Mouse (Mus musculus) hindbrain, embryonic 14.5 days (tissue): ENCODE data around the gene Mettl27. TPM values are rescaled to one million over a fixed set of nuclear protein-coding genes. Genes with fewer than 3 reads are reported as not detected.

Source experiments
- ATAC-seq: fragments of 200-750 bp; cut with Nextera tagmentation; 2 replicates; pipeline ENCODE4 v1.8.0; 2017; ENCODE audit warnings: moderate number of reproducible peaks, mild to moderate bottlenecking, moderate TSS enrichment, moderate library complexity; ENCODE audit not compliant: low FRiP score
- DNase-seq: peaks from one replicate; pipeline ENCODE4 v3.0.0-alpha.2; 2015; ENCODE audit warnings: low spot score
- H3K27ac ChIP-seq: fragments of 300-500 bp; sonication (generic); 2 replicates; pipeline ENCODE4 v1.5.1; 2014; ENCODE audit warnings: mild to moderate bottlenecking, moderate library complexity
- H3K27me3 ChIP-seq: fragments of 300-500 bp; sonication (generic); 2 replicates; pipeline ENCODE4 v1.6.1; 2014; ENCODE audit warnings: mild to moderate bottlenecking, low read length, mixed read lengths; ENCODE audit not compliant: control insufficient read depth, insufficient read depth
- H3K36me3 ChIP-seq: fragments of 300-500 bp; sonication (generic); replicated peaks from 2 replicates; pipeline ENCODE4 v1.6.1; 2014; ENCODE audit not compliant: control insufficient read depth, insufficient read depth
- H3K4me1 ChIP-seq: fragments of 300-500 bp; sonication (generic); replicated peaks from 2 replicates; pipeline ENCODE4 v1.6.1; 2014; ENCODE audit warnings: antibody characterized with exemption, low read length, mixed read lengths; ENCODE audit not compliant: control insufficient read depth, insufficient read depth
- H3K4me2 ChIP-seq: fragments of 300-500 bp; sonication (generic); replicated peaks from 2 replicates; pipeline ENCODE4 v1.6.1; 2014; ENCODE audit warnings: mild to moderate bottlenecking, moderate library complexity
- H3K4me3 ChIP-seq: fragments of 300-500 bp; sonication (generic); replicated peaks from 2 replicates; pipeline ENCODE4 v1.5.1; 2014; ENCODE audit warnings: mild to moderate bottlenecking, low read length
- H3K9ac ChIP-seq: fragments of 300-500 bp; sonication (generic); 2 replicates; pipeline ENCODE4 v1.6.1; 2014
- H3K9me3 ChIP-seq: fragments of 300-500 bp; sonication (generic); 2 replicates; pipeline ENCODE4 v1.6.1; 2016; ENCODE audit warnings: low read length; ENCODE audit not compliant: control insufficient read depth
- WGBS: fragments of 180-500 bp; shearing (Covaris S2); extraction: QIAGEN DNeasy Blood & Tissue Kit; methylation state at CpG from one replicate; pipeline ENCODE4 v1.1.7; 2014; 5-methylcytosine and 5-hydroxymethylcytosine counted together
- polyA plus RNA-seq: library from polyadenylated mRNA; unstranded; fragments of >200 nt; fragmentation: Nextera tagmentation; extraction: Ambion mirVana; gene quantifications from 2 replicates; pipeline ENCODE4 v1.2.1, GENCODE M21; 2014

The Mettl27 gene
- 6.2 and 7.5 TPM in 2 replicates for polyA plus RNA-seq

- under 1% methylated on average over 39 of the region's 41 CpGs for WGBS
These were observed at the start of gene Mettl27 for GRCm38 (mm10) chr5:134932179-134932902. Gene Mettl27 (plus strand): TSS chr5:134932368.

DNA sequence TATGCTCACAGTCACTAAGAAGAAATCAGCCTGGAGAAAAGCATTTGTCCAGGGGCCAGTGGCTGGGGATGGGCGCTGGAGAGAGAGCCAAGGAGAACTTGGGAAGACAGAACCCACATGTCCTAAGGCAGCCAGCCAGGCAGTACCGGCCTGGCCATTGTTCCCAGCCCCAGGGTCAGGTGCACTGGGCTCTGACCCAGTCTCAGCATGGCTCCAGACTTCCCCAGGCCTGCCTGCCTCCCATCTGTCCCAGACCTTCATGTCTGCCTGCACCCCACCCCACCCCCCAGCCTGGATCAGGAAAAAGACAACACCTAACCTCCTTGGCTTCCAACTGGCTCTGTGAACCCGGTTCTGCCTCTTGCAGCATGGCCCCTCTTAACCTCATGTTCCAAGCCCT is 49.1 kb upstream of the Mettl27 start:
- no peaks in the 10 kb centered on the region for H3K27me3 ChIP-seq
- ATAC-seq: no peak
- H3K9ac ChIP-seq: no peak overlapping the region
- no peak overlapping the region for H3K27ac ChIP-seq
- WGBS: 65% methylated on average over 3 of the region's 3 CpGs
- H3K4me2 ChIP-seq: no peak overlapping the region
- no peaks in the 10 kb centered on the region for H3K36me3 ChIP-seq
- H3K4me3 ChIP-seq: no peak overlapping the region
- 0 out of 2 replicates have a peak, but pooled peaks cover 4% of the 10 kb centered on the region for H3K9me3 ChIP-seq
- no peaks in the 10 kb centered on the region for H3K4me1 ChIP-seq
- no peak for DNase-seq

More at GRCm38 (mm10) chr5:134932179-134932902, at the start of gene Mettl27:
- ATAC-seq (peak; percentile 95), DNase-seq (peak; percentile 87)
- no peak within 1 kb of the TSS for H3K27ac ChIP-seq
- no peaks in the 10 kb centered on the region for H3K4me1 ChIP-seq
- peak within 1 kb of the TSS; percentile 98 for H3K4me2 ChIP-seq
- H3K27me3 ChIP-seq: no peaks in the 10 kb centered on the region
- H3K9ac ChIP-seq: peak within 1 kb of the TSS; percentile 78
- H3K4me3 ChIP-seq: peak within 1 kb of the TSS; percentile 71
- H3K36me3 ChIP-seq: no peaks in the 10 kb centered on the region
- no peaks in the 10 kb centered on the region for H3K9me3 ChIP-seq

DNA sequence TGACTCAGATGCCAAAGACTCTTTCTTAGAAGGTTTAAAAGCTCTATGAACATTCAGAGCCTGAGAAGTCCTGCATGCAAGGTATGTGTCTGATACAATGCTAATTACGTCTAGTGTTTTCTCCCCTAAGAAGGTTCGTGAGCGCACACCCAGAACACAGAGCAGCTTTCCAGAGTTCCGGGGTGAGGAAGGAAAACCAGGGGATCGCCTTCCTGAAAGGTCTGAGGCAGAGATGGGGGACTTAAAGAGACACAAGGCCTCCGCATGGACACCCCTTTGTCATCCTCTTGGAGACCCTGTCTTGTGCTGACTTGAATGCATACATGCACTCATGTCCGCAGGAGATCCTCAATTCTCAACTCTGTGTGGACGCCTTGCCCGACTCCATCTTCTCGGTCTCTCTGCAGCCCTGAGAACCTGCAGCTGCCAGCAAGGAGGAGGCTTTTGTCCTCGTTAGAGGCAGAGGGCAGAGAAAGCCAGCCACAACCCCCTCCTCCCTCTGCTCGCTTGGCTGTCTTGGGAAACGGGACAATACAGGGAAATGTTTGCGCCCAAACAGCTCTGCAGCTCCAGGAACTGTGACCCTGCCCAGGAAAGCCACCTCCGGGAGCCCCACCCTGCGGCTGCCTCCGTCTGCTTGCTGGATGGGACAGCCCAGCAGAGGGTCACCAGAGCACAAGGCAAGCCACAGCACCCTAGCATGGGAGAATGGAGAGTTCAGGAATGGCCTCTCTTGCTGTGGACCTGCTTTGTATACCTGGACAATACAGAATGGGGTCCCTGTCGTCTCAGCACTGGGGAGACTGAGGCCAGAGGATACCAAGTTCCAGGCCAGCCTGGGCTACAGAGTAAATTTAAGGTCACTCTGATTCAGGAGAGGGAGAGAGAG is 44.5 kb upstream of the Mettl27 start:
- 49% methylated on average over 18 of the region's 18 CpGs for WGBS
- ATAC-seq: no peak

DNA sequence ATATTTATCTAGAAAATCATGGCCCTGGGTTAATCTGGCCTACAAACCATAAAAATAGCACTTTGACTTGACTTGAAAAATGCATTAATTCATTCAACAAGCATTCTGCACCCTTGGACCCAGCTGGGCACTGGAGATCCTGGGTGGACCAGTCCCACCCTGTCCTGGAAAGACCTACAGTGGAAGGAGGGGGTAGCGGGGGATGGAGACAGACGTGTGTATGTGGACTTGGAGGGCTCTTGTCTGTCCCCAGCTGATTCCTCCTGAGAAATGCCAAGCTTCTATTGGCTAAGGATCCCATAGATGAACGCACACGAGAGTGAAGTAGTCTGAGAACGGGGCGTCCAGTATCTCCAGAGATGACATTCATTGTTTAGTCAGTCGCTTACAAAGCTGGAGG is 43.7 kb upstream of the Mettl27 start:
- H3K4me1 ChIP-seq: no peaks in the 10 kb centered on the region
- DNase-seq (no peak), ATAC-seq (no peak)
- no peak overlapping the region for H3K4me3 ChIP-seq
- H3K27ac ChIP-seq: no peak overlapping the region
- no peaks in the 10 kb centered on the region for H3K36me3 ChIP-seq
- WGBS: 84% methylated on average over 7 of the region's 7 CpGs
- no peaks in the 10 kb centered on the region for H3K9me3 ChIP-seq
- no peaks in the 10 kb centered on the region for H3K27me3 ChIP-seq
- H3K4me2 ChIP-seq: no peak overlapping the region
- no peak overlapping the region for H3K9ac ChIP-seq

More for the DNA sequence above, 44.5 kb upstream of the Mettl27 start:
- H3K9ac ChIP-seq: no peak overlapping the region
- no peaks in the 10 kb centered on the region for H3K27me3 ChIP-seq
- no peak overlapping the region for H3K4me2 ChIP-seq
- no peak overlapping the region for H3K4me3 ChIP-seq
- no peaks in the 10 kb centered on the region for H3K4me1 ChIP-seq
- H3K27ac ChIP-seq: 0 out of 2 replicates have a peak overlapping the region, but pooled peaks have one; percentile 26
- no peaks in the 10 kb centered on the region for H3K9me3 ChIP-seq
- no peaks in the 10 kb centered on the region for H3K36me3 ChIP-seq
- no peak for DNase-seq

- 84% methylated on average over 6 of the region's 6 CpGs for WGBS
- H3K9me3 ChIP-seq: no peaks in the 10 kb centered on the region
- H3K4me2 ChIP-seq: no peak overlapping the region
- no peak overlapping the region for H3K9ac ChIP-seq
- no peak for ATAC-seq
- H3K4me1 ChIP-seq: no peaks in the 10 kb centered on the region
- no peak for DNase-seq
- H3K27me3 ChIP-seq: no peaks in the 10 kb centered on the region
- H3K4me3 ChIP-seq: no peak overlapping the region
- no peaks in the 10 kb centered on the region for H3K36me3 ChIP-seq
- no peak overlapping the region for H3K27ac ChIP-seq
These were observed 41.5 kb upstream of the Mettl27 start for GRCm38 (mm10) chr5:134890601-134891054.

- H3K27ac ChIP-seq: no peak overlapping the region
- no peaks in the 10 kb centered on the region for H3K4me1 ChIP-seq
- H3K9me3 ChIP-seq: no peaks in the 10 kb centered on the region
- ATAC-seq: no peak
- 58% methylated on average over 8 of the region's 8 CpGs for WGBS
- H3K4me3 ChIP-seq: no peak overlapping the region
- no peak for DNase-seq
- no peak overlapping the region for H3K9ac ChIP-seq
- no peaks in the 10 kb centered on the region for H3K36me3 ChIP-seq
- H3K27me3 ChIP-seq: no peaks in the 10 kb centered on the region
- no peak overlapping the region for H3K4me2 ChIP-seq
These were observed 40.6 kb upstream of the Mettl27 start for GRCm38 (mm10) chr5:134891552-134891951.

DNA sequence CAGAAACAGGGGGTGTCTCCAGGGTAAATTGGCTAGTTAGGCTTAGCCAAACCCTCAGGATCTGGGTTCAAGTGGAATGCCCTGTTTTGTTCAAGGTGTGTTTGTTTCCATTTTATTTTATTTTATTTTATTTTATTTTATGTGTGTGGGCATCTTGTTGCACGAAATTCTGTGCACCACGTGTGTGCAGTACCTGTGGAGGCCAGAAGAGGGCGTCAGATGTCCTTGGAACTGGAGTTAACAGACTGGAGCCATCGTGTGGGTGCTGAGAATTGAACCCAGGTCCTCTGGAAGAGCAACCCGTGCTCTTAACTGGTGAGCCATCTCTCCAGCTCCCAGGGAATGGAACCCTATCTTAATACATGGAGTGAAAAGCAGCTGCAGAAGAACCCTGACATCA is 39.5 kb upstream of the Mettl27 start:
- Histone ChIP-seq H3K27ac (no peak overlapping the region), H3K4me1 (no peaks in the 10 kb centered on the region), H3K36me3 (no peaks in the 10 kb centered on the region), H3K9me3 (no peaks in the 10 kb centered on the region), H3K9ac (no peak overlapping the region), H3K27me3 (no peaks in the 10 kb centered on the region), H3K4me2 (no peak overlapping the region), H3K4me3 (no peak overlapping the region)
- WGBS: 83% methylated on average over 5 of the region's 5 CpGs
- ATAC-seq (no peak), DNase-seq (no peak)

GRCm38 (mm10) chr5:134895291-134895690 is 36.9 kb upstream of the Mettl27 start:
- Histone ChIP-seq H3K4me2 (no peak overlapping the region), H3K9ac (no peak overlapping the region), H3K27me3 (no peaks in the 10 kb centered on the region), H3K4me1 (no peaks in the 10 kb centered on the region), H3K36me3 (no peaks in the 10 kb centered on the region), H3K27ac (no peak overlapping the region), H3K9me3 (no peaks in the 10 kb centered on the region), H3K4me3 (no peak overlapping the region)
- ATAC-seq (no peak), DNase-seq (no peak)
- WGBS: 85% methylated on average over 8 of the region's 8 CpGs

- Histone ChIP-seq H3K36me3 (no peaks in the 10 kb centered on the region), H3K27ac (no peak overlapping the region), H3K4me1 (0 out of 2 replicates have a peak, but pooled peaks cover 4% of the 10 kb centered on the region), H3K4me3 (no peak overlapping the region), H3K27me3 (no peaks in the 10 kb centered on the region), H3K4me2 (no peak overlapping the region), H3K9me3 (no peaks in the 10 kb centered on the region), H3K9ac (no peak overlapping the region)
- 77% methylated on average over 8 of the region's 8 CpGs for WGBS
- DNase-seq (no peak), ATAC-seq (no peak)
These were observed 35.2 kb upstream of the Mettl27 start for GRCm38 (mm10) chr5:134896965-134897364.
